Mouse (Mus musculus): ENCODE measurements around the gene Eef1e1. TPM values are rescaled to one million over a fixed set of nuclear protein-coding genes. Genes with fewer than 3 reads are reported as not detected.

Eef1e1 gene
- polyA plus RNA-seq, 1 experiment = 19.5 TPM

- Histone ChIP-seq H3K27ac (replicated peaks; ENCODE audit: low read depth, low read length) (no peak overlapping the region), H3K4me3 (ENCODE audit: insufficient read depth, low read depth, low read length) (no peak overlapping the region), H3K4me1 (ENCODE audit: control insufficient read depth, insufficient read depth, insufficient read length, low read length) (peaks cover 8% of the 10 kb centered on the region)
Measured at GRCm38 (mm10) chr13:38610336-38610735, 48.5 kb downstream of the Eef1e1 start.

- H3K4me1 ChIP-seq (ENCODE audit: control insufficient read depth, insufficient read depth, insufficient read length, low read length) = no peaks in the 10 kb centered on the region
- no peak overlapping the region for H3K4me3 ChIP-seq (ENCODE audit: insufficient read depth, low read depth, low read length)
- H3K27ac ChIP-seq (replicated peaks; ENCODE audit: low read depth, low read length) = no peak overlapping the region
Measured at GRCm38 (mm10) chr13:38607130-38607529, 51.7 kb downstream of the Eef1e1 start.

GRCm38 (mm10) chr13:38605353-38605752, 53.5 kb downstream of the Eef1e1 start:
- Histone ChIP-seq H3K27ac (replicated peaks; ENCODE audit: low read depth, low read length) (no peak overlapping the region), H3K4me3 (ENCODE audit: insufficient read depth, low read depth, low read length) (no peak overlapping the region), H3K4me1 (ENCODE audit: control insufficient read depth, insufficient read depth, insufficient read length, low read length) (no peaks in the 10 kb centered on the region)

GRCm38 (mm10) chr13:38602966-38603365, 55.9 kb downstream of the Eef1e1 start:
- H3K27ac ChIP-seq (replicated peaks; ENCODE audit: low read depth, low read length) = no peak overlapping the region
- H3K4me3 ChIP-seq (ENCODE audit: insufficient read depth, low read depth, low read length) = no peak overlapping the region
- H3K4me1 ChIP-seq (ENCODE audit: control insufficient read depth, insufficient read depth, insufficient read length, low read length) = no peaks in the 10 kb centered on the region

- no peak overlapping the region for H3K27ac ChIP-seq (replicated peaks; ENCODE audit: low read depth, low read length)
- no peaks in the 10 kb centered on the region for H3K4me1 ChIP-seq (ENCODE audit: control insufficient read depth, insufficient read depth, insufficient read length, low read length)
- H3K4me3 ChIP-seq (ENCODE audit: insufficient read depth, low read depth, low read length) = no peak overlapping the region
Measured at GRCm38 (mm10) chr13:38602243-38602832, 56.5 kb downstream of the Eef1e1 start.

- Histone ChIP-seq H3K4me3 (ENCODE audit: insufficient read depth, low read depth, low read length) (no peak overlapping the region), H3K27ac (replicated peaks; ENCODE audit: low read depth, low read length) (no peak overlapping the region), H3K4me1 (ENCODE audit: control insufficient read depth, insufficient read depth, insufficient read length, low read length) (no peaks in the 10 kb centered on the region)
Measured at GRCm38 (mm10) chr13:38600811-38601210, 58.0 kb downstream of the Eef1e1 start.

- Histone ChIP-seq H3K4me3 (ENCODE audit: insufficient read depth, low read depth, low read length) (no peak overlapping the region), H3K27ac (replicated peaks; ENCODE audit: low read depth, low read length) (no peak overlapping the region), H3K4me1 (ENCODE audit: control insufficient read depth, insufficient read depth, insufficient read length, low read length) (peaks cover 8% of the 10 kb centered on the region; the same call in 1 of the 2 replicates)
Measured at GRCm38 (mm10) chr13:38597076-38597475, 61.8 kb downstream of the Eef1e1 start.

- Histone ChIP-seq H3K4me1 (ENCODE audit: control insufficient read depth, insufficient read depth, insufficient read length, low read length) (peaks cover 8% of the 10 kb centered on the region; the same call in 1 of the 2 replicates), H3K27ac (replicated peaks; ENCODE audit: low read depth, low read length) (no peak overlapping the region), H3K4me3 (ENCODE audit: insufficient read depth, low read depth, low read length) (no peak overlapping the region)
Measured at GRCm38 (mm10) chr13:38596461-38596860, 62.4 kb downstream of the Eef1e1 start.

Other genes starting within 250 kb of the Eef1e1 start
- gene Txndc5, start 130.2 kb downstream of the Eef1e1 start, polyA plus RNA-seq (2012; ENCODE audit: insufficient read depth, insufficient read length, missing spikeins) = 27.2 and 31.5 TPM in 2 replicates
- gene Bloc1s5, start 23.9 kb downstream of the Eef1e1 start, polyA plus RNA-seq (2012; ENCODE audit: insufficient read depth, insufficient read length, missing spikeins) = 17.0 and 21.7 TPM in 2 replicates

Data from brown adipose tissue, adult 24 weeks (tissue).